ENCODE assay signal across 8 mouse cellular contexts in genomic region chr4:120215915-120216591, GRCm38 (mm10). TPM values are rescaled to one million over a fixed set of nuclear protein-coding genes. Genes with fewer than 3 reads are reported as not detected.
DNase-seq lines count a peak whose midpoint lies in the region; ATAC-seq and TF ChIP-seq lines count a peak whose summit lies in the region.

No protein-coding gene starts in this region.

- no peaks in the 10 kb centered on the region for H3K9me3 ChIP-seq in ES-E14 (ENCODE audit: control insufficient read depth, insufficient read depth, low read depth, low read length)

- H3K9ac ChIP-seq in ES-E14 (ENCODE audit: insufficient read depth, low read depth, low read length, poor library complexity, severe bottlenecking), result no peak overlapping the region

- no peak for ATAC-seq in monocyte, adult 5-6 weeks (replicated peaks; ENCODE audit: insufficient number of reproducible peaks, low FRiP score, low TSS enrichment, poor library complexity, severe bottlenecking)

- no peak overlapping the region for H3K27ac ChIP-seq in ES-E14 (ENCODE audit: insufficient read depth, low read depth, low read length, poor library complexity, severe bottlenecking)

- 0 out of 4 replicates have a peak overlapping the region, but pooled peaks of 1 of the 2 experiments have one; percentile 4 for H3K4me3 ChIP-seq in ES-E14 (ENCODE audit: insufficient read depth in 1 of 2, low read depth in 1 of 2, low read length in 2 of 2, poor library complexity in 1 of 2, severe bottlenecking in 1 of 2)

- in situ Hi-C loops in ES-E14 (cut with MboI; ENCODE audit: low sequenced_read_pairs in 2 of 2, unreplicated experiment in 2 of 2), result no loop called here

- H3K36me3 ChIP-seq in ES-E14 (ENCODE audit: control insufficient read depth, insufficient read depth, low read length, poor library complexity, severe bottlenecking), result no peaks in the 10 kb centered on the region

- DNase-seq in 3T3-L1 (ENCODE audit: low read depth, low spot score), result peak; percentile 80
- peak; percentile 71 for DNase-seq in ES-E14 (ENCODE audit: low read depth, low spot score)
- peak; percentile 66 for DNase-seq in cerebellum, adult 9-11 months
- peak; percentile 27 to 49 for DNase-seq in frontal cortex, postnatal 10 days (ENCODE audit: low spot score in 2 of 2)
- peak; percentile 40 for DNase-seq in kidney, postnatal 14 days
- DNase-seq in lung, postnatal 10 days, result peak; percentile 70
- peak; percentile 45 for DNase-seq in retina, postnatal 7 days (ENCODE audit: low read depth, low spot score)

- peaks cover 0 to 19% of the 10 kb centered on the region in 2 experiments; a peak in 2 of 4 replicates for H3K4me1 ChIP-seq in ES-E14 (ENCODE audit: control insufficient read depth in 2 of 2, insufficient read depth in 2 of 2, low read length in 2 of 2, poor library complexity in 1 of 2)

TF ChIP-seq in ES-E14, 5 proteins besides CTCF, POLR2A, EP300 and RAD21:
- TF ChIP-seq MAFK (IDR thresholded peaks at IDR 0.05; ENCODE audit: insufficient read depth, low read depth, low read length) (no peak), CHD2 (IDR thresholded peaks at IDR 0.05; ENCODE audit: low read depth, low read length) (no peak), ZC3H11A (IDR thresholded peaks at IDR 0.05; ENCODE audit: borderline replicate concordance, low read depth, low read length) (peak; percentile 54; the same call in 1 of the 2 replicates)

RNA-seq across cellular contexts. Expression of gene Edn2, which starts 55.0 kb away (rescaled TPM):
- 0.62 and 0.69 TPM in 2 replicates for total RNA-seq in ES-E14 (2012; rRNA removed)
- not detected in 3 replicates for total RNA-seq in monocyte, adult 5-6 weeks (2017)
